Mouse (Mus musculus) 3134 (cell line): ENCODE measurements around the gene Cntnap2.

Experiments
- DNase-seq: peaks from one replicate; pipeline ENCODE4 v3.0.0-alpha.2; 2011; ENCODE audit warnings: low spot score; ENCODE audit not compliant: insufficient read length; ENCODE audit errors: extremely low read depth

Cntnap2 gene

GRCm38 (mm10) chr6:47333016-47333415 is 2273.9 kb downstream of the Cntnap2 start:
- DNase-seq: no peak

- no peak for DNase-seq
Measured at GRCm38 (mm10) chr6:47334377-47334776, 2275.2 kb downstream of the Cntnap2 start.

GRCm38 (mm10) chr6:47337300-47337699 is 2278.1 kb downstream of the Cntnap2 start:
- no peak for DNase-seq

GRCm38 (mm10) chr6:47338113-47338512 is 2279.0 kb downstream of the Cntnap2 start:
- DNase-seq: no peak

GRCm38 (mm10) chr6:47340813-47341502 is 2281.8 kb downstream of the Cntnap2 start:
- no peak for DNase-seq

GRCm38 (mm10) chr6:47341503-47341884 is 2282.3 kb downstream of the Cntnap2 start:
- DNase-seq: no peak

GRCm38 (mm10) chr6:47343245-47343644 is 2284.1 kb downstream of the Cntnap2 start:
- DNase-seq: no peak

GRCm38 (mm10) chr6:47344696-47345095 is 2285.5 kb downstream of the Cntnap2 start:
- no peak for DNase-seq

- DNase-seq: no peak
Measured at GRCm38 (mm10) chr6:47350100-47350690, 2291.0 kb downstream of the Cntnap2 start.
